Mouse (Mus musculus) kidney, embryonic 16.5 days (tissue): Measurements from ENCODE around the gene Defa17. TPM values are rescaled to one million over a fixed set of nuclear protein-coding genes. Genes with fewer than 3 reads are reported as not detected.
"Not testable (repeated sequence)": the region's sequence is repeated elsewhere in the genome, so short reads cannot be mapped to it uniquely, and the experiment has no call there.

Experiments used
- ATAC-seq: fragments of 200-750 bp; cut with Nextera tagmentation; 2 replicates; pipeline ENCODE4 v1.8.0; 2017; ENCODE audit warnings: moderate TSS enrichment; ENCODE audit not compliant: low FRiP score, low TSS enrichment
- H3K27ac ChIP-seq: fragments of 300-500 bp; sonication (generic); 2 replicates; pipeline ENCODE4 v1.5.1; 2014; ENCODE audit warnings: low read length
- H3K27me3 ChIP-seq: fragments of 300-500 bp; sonication (generic); 2 replicates; pipeline ENCODE4 v1.6.1; 2014; ENCODE audit warnings: low read length, control low read depth, mixed read lengths; ENCODE audit not compliant: insufficient read depth
- H3K36me3 ChIP-seq: fragments of 300-500 bp; sonication (generic); 2 replicates; pipeline ENCODE4 v1.6.1; 2014; ENCODE audit warnings: low read length, control low read depth, mixed read lengths; ENCODE audit not compliant: insufficient read depth
- H3K4me1 ChIP-seq: fragments of 300-500 bp; sonication (generic); 2 replicates; pipeline ENCODE4 v1.6.1; 2014; ENCODE audit warnings: low read length, control low read depth, mixed read lengths; ENCODE audit not compliant: insufficient read depth
- H3K4me2 ChIP-seq: fragments of 300-500 bp; sonication (generic); replicated peaks from 2 replicates; pipeline ENCODE4 v1.6.1; 2014; ENCODE audit warnings: low read depth, low read length
- H3K4me3 ChIP-seq: fragments of 300-500 bp; sonication (generic); 2 replicates; pipeline ENCODE4 v1.5.1; 2014; ENCODE audit warnings: mild to moderate bottlenecking, low read length
- H3K9ac ChIP-seq: fragments of 300-500 bp; sonication (generic); replicated peaks from 2 replicates; pipeline ENCODE4 v1.6.1; 2014; ENCODE audit warnings: low read length
- H3K9me3 ChIP-seq: fragments of 300-500 bp; sonication (generic); 2 replicates; pipeline ENCODE4 v1.6.1; 2016; ENCODE audit warnings: low read length, control low read depth
- WGBS: fragments of 180-500 bp; shearing (Covaris S2); extraction: QIAGEN DNeasy Blood & Tissue Kit; methylation state at CpG from one replicate; pipeline ENCODE4 v1.1.7; 2014; 5-methylcytosine and 5-hydroxymethylcytosine counted together
- polyA plus RNA-seq: library from polyadenylated mRNA; unstranded; fragments of >200 nt; fragmentation: Nextera tagmentation; extraction: Ambion mirVana; gene quantifications from 2 replicates; pipeline ENCODE4 v1.2.1, GENCODE M21; 2015

Gene Defa17
- not detected in 2 replicates for polyA plus RNA-seq

GRCm38 (mm10) chr8:21655480-21655879, at the start of gene Defa17:
Gene Defa17 (plus strand): TSS chr8:21655780.
- H3K27me3 ChIP-seq, H3K27ac ChIP-seq, H3K4me3 ChIP-seq, ATAC-seq, H3K9ac ChIP-seq, H3K4me2 ChIP-seq, H3K9me3 ChIP-seq, H3K4me1 ChIP-seq, H3K36me3 ChIP-seq: not testable (repeated sequence)
- WGBS: no CpG with 5 or more reads among the region's 2 CpGs

- H3K4me3 ChIP-seq, H3K9ac ChIP-seq, H3K27me3 ChIP-seq, H3K9me3 ChIP-seq, H3K4me2 ChIP-seq, ATAC-seq, H3K4me1 ChIP-seq, H3K36me3 ChIP-seq, H3K27ac ChIP-seq: not testable (repeated sequence)
- WGBS: no CpG with 5 or more reads among the region's 1 CpGs
Observed at GRCm38 (mm10) chr8:21617883-21618282, 37.7 kb upstream of the Defa17 start, which contains the start of gene Defa26. Gene Defa26 (plus strand): TSS chr8:21618183.

- H3K4me2 ChIP-seq, ATAC-seq, H3K27ac ChIP-seq, H3K9ac ChIP-seq, H3K27me3 ChIP-seq, H3K4me1 ChIP-seq, H3K9me3 ChIP-seq, H3K4me3 ChIP-seq, H3K36me3 ChIP-seq: not testable (repeated sequence)
- WGBS: no CpG with 5 or more reads among the region's 1 CpGs
Observed at GRCm38 (mm10) chr8:21665497-21665896, 9.9 kb downstream of the Defa17 start, which contains the start of gene Defa34. Gene Defa34 (plus strand): TSS chr8:21665797.

GRCm38 (mm10) chr8:21703545-21703944, 48.0 kb downstream of the Defa17 start, which contains the start of gene AY761184:
Gene AY761184 (minus strand): TSS chr8:21703645.
- ATAC-seq: not testable (repeated sequence)

More at GRCm38 (mm10) chr8:21703545-21703944, 48.0 kb downstream of the Defa17 start, which contains the start of gene AY761184:
- not testable (repeated sequence) for H3K9ac ChIP-seq, H3K27me3 ChIP-seq, H3K4me2 ChIP-seq, H3K27ac ChIP-seq, H3K4me1 ChIP-seq, H3K4me3 ChIP-seq, H3K36me3 ChIP-seq, H3K9me3 ChIP-seq
- 83% methylated on average over 1 of the region's 2 CpGs for WGBS

Other genes with a start within 250 kb of the Defa17 start
- gene Defa36, start 228.4 kb upstream of the Defa17 start, polyA plus RNA-seq: not detected in 2 replicates
- gene Gm7849, start 199.2 kb upstream of the Defa17 start, polyA plus RNA-seq: not detected in 2 replicates
- gene Defa20, start 146.5 kb upstream of the Defa17 start, polyA plus RNA-seq: not detected in 2 replicates
- not detected in 2 replicates for gene Defa32, start 126.7 kb upstream of the Defa17 start, polyA plus RNA-seq
- not detected in 2 replicates for gene Defa37, start 90.4 kb upstream of the Defa17 start, polyA plus RNA-seq
- not detected in 2 replicates for gene Defa28, start 72.8 kb upstream of the Defa17 start, polyA plus RNA-seq
- not detected in 2 replicates for gene Gm7861, start 61.3 kb upstream of the Defa17 start, polyA plus RNA-seq
- gene Defa26, start 37.6 kb upstream of the Defa17 start, polyA plus RNA-seq: not detected in 2 replicates
- not detected in 2 replicates for gene Defa34, start 10.0 kb downstream of the Defa17 start, polyA plus RNA-seq
- gene AY761184, start 47.9 kb downstream of the Defa17 start, polyA plus RNA-seq: not detected in 2 replicates
- gene Defa24, start 78.7 kb downstream of the Defa17 start, polyA plus RNA-seq: not detected in 2 replicates
- not detected in 2 replicates for gene Defb50, start 167.8 kb downstream of the Defa17 start, polyA plus RNA-seq
- gene Defb2, start 184.1 kb downstream of the Defa17 start, polyA plus RNA-seq: not detected in 2 replicates
- not detected in 2 replicates for gene Defb10, start 203.1 kb downstream of the Defa17 start, polyA plus RNA-seq
- gene Defb9, start 229.6 kb downstream of the Defa17 start, polyA plus RNA-seq: not detected in 2 replicates